Mouse (Mus musculus) cerebellum, adult 2 months (tissue): ENCODE results near the gene Cers5. TPM values are rescaled to one million over a fixed set of nuclear protein-coding genes. Genes with fewer than 3 reads are reported as not detected.
A peak's percentile ranks its signal among the peaks of the same experiment; 100 is the strongest.

Experiments
- DNase-seq, 2 experiments: peaks; one replicate each; pipeline ENCODE4 v3.0.0; 2021
- H3K27ac ChIP-seq: fragments of 200-500 bp; 2 replicates; pipeline ENCODE4 v1.5.1; 2012; ENCODE audit warnings: low read length, control low read depth, inconsistent platforms; ENCODE audit not compliant: insufficient read depth
- H3K27me3 ChIP-seq: fragments of 200-500 bp; 2 replicates; pipeline ENCODE4 v1.6.1; 2012; ENCODE audit warnings: inconsistent platforms, mild to moderate bottlenecking, low read length, moderate library complexity; ENCODE audit not compliant: control insufficient read depth, insufficient read depth
- H3K4me1 ChIP-seq: fragments of 200-500 bp; 2 replicates; pipeline ENCODE4 v1.6.1; 2011; ENCODE audit warnings: low read length; ENCODE audit not compliant: control insufficient read depth, insufficient read depth
- H3K4me3 ChIP-seq: fragments of 200-500 bp; replicated peaks from 2 replicates; pipeline ENCODE3; 2011; ENCODE audit warnings: mild to moderate bottlenecking, low read depth, low read length, control low read depth; ENCODE audit not compliant: insufficient read depth
- CTCF ChIP-seq: fragments of 200-500 bp; IDR thresholded peaks from 2 replicates; pipeline ENCODE4 v1.5.1; 2011; ENCODE audit warnings: low read depth, mild to moderate bottlenecking, control low read depth, low read length, moderate library complexity, borderline replicate concordance; ENCODE audit not compliant: insufficient read depth
- POLR2A ChIP-seq: fragments of 200-500 bp; IDR thresholded peaks from 2 replicates; pipeline ENCODE4 v1.6.1; 2011; ENCODE audit warnings: low read length, control low read depth, borderline replicate concordance; ENCODE audit not compliant: insufficient read depth
- WGBS: fragments of 180-500 bp; shearing (Covaris S2); methylation state at CpG from one replicate; pipeline ENCODE4 v1.1.7; 2018; 5-methylcytosine and 5-hydroxymethylcytosine counted together
- polyA plus RNA-seq: library from polyadenylated mRNA; depleted of rRNA; stranded (reverse); fragments of >200 nt; gene quantifications from 2 replicates; pipeline ENCODE4 v1.2.3, GENCODE M21; 2012

The Cers5 gene
- polyA plus RNA-seq, 1 experiment, result 40.2 TPM

- Histone ChIP-seq H3K4me1 (peaks cover 4% of the 10 kb centered on the region; the same call in 1 of the 2 replicates), H3K27me3 (no peaks in the 10 kb centered on the region), H3K27ac (no peak overlapping the region), H3K4me3 (no peak overlapping the region)
- 69% methylated on average over 9 of the region's 9 CpGs for WGBS
- TF ChIP-seq POLR2A, result no peak
- no peak for DNase-seq
Observed at GRCm38 (mm10) chr15:99796735-99797134, 24.1 kb upstream of the Cers5 start.

GRCm38 (mm10) chr15:99796066-99796465 is 23.4 kb upstream of the Cers5 start:
- Histone ChIP-seq H3K4me3 (no peak overlapping the region), H3K27me3 (no peaks in the 10 kb centered on the region), H3K27ac (no peak overlapping the region), H3K4me1 (no peaks in the 10 kb centered on the region)
- no peak for DNase-seq
- TF ChIP-seq POLR2A (no peak), CTCF (no peak)
- WGBS, result 93% methylated on average over 3 of the region's 3 CpGs

DNA sequence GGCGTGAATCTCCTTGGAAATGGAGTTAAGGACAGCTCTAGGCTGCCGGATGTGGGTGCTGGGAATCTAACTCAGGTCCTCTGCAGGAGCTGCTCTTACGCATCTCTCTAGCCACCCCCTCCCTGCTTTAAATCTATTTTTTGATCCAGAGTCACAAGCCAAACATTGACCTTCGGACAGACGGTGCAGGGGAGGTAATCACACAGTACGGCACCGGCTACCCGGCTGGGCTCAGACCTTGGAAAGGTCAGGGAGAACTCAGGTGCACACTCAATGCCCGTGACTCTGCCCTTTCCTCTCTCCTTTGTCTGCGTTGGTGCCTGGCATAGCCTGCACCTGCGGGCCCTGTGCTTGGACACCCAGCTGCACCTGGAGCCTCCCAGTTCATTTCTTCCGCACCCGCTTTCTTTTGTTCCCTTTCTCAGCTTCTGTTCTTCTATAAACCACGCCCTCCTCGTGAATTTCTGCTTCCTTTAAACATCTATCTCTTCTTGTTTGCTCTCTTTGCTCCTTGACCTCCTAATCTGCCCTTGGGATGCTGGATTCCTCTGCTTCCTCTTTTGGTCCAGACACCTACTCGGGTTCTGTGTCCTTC is 19.6 kb upstream of the Cers5 start:
- WGBS, result 93% methylated on average over 16 of the region's 16 CpGs
- DNase-seq, result no peak
- Histone ChIP-seq H3K27me3 (no peaks in the 10 kb centered on the region), H3K27ac (no peak overlapping the region), H3K4me3 (no peak overlapping the region), H3K4me1 (peaks cover 5% of the 10 kb centered on the region; the same call in 1 of the 2 replicates)
- TF ChIP-seq POLR2A (no peak), CTCF (no peak)

DNA sequence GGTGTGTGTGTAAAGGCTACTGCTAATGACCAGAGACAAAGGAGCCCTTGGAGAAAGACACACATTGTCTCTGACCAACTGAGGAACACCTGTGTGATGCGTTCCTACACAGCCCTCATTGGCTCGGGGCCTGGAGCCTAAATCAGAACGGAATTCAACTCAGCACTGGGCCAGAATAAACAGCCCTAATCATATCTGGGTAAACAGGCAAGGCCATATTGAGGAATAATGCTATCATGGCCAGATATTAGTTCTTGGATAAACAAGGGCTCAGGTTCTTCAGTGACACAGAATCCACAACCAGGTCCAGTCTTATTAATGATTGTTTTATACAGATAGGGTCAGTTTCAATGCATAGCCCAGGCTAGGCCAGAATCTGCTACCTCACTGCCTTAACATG is 18.3 kb upstream of the Cers5 start:
- TF ChIP-seq POLR2A (no peak), CTCF (no peak)
- Histone ChIP-seq H3K4me1 (peaks cover 7% of the 10 kb centered on the region; the same call in 1 of the 2 replicates), H3K27me3 (no peaks in the 10 kb centered on the region), H3K27ac (no peak overlapping the region), H3K4me3 (no peak overlapping the region)
- no peak for DNase-seq
- 82% methylated on average over 3 of the region's 3 CpGs for WGBS

DNA sequence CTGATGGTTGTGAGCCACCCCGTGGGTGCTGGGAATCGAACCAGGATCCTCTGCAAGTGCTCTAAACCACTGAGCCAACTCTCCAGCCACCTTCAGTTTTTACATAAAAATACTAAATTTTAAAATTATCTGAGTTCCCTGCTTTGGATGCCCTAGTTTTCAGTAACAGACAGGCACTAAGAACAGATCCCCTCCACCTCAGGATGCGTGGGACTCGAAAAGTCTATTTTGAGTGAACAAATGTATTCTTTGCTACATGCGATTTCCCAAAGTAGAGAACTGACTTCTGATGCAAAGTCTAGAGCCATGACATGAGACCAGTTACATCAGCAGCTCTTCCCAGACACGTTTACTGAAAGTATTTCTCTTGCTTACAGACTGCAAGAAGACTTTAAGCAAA is 17.8 kb upstream of the Cers5 start:
- Histone ChIP-seq H3K4me3 (no peak overlapping the region), H3K27me3 (no peaks in the 10 kb centered on the region), H3K27ac (no peak overlapping the region), H3K4me1 (peaks cover 7% of the 10 kb centered on the region; the same call in 1 of the 2 replicates)
- TF ChIP-seq CTCF (no peak), POLR2A (no peak)
- 94% methylated on average over 6 of the region's 6 CpGs for WGBS
- no peak for DNase-seq

- no peak overlapping the region for H3K27ac ChIP-seq
- no peaks in the 10 kb centered on the region for H3K27me3 ChIP-seq
- no peak overlapping the region for H3K4me3 ChIP-seq
- 36% methylated on average over 9 of the region's 9 CpGs for WGBS
- H3K4me1 ChIP-seq, result peaks cover 7% of the 10 kb centered on the region; the same call in 1 of the 2 replicates
- no peak for DNase-seq
- TF ChIP-seq CTCF (no peak), POLR2A (no peak)
Observed at GRCm38 (mm10) chr15:99787625-99788120, 15.0 kb upstream of the Cers5 start.

GRCm38 (mm10) chr15:99778677-99779335 is 6.1 kb upstream of the Cers5 start:
- TF ChIP-seq CTCF (no peak), POLR2A (no peak)
- WGBS, result 94% methylated on average over 16 of the region's 16 CpGs
- no peaks in the 10 kb centered on the region for H3K27me3 ChIP-seq

DNA sequence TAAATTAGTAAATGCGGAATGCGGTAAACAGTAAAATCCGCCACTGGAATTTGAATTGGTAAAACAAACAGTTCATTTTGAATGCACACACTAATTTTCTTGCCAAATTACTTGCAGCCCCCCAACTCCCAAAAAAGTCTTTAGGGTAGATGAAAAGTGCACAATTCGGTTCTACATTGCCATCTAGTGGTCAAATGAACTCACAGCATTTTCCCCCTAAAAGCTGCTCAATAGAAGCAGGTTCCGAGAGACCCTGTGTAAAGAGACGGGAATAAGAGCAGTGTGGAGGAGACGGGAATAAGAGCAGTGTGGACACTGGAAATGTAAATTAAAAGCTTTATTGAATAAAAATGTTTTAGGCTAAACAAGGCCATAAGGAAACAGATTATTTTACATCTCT is 5.5 kb upstream of the Cers5 start:
- no peak overlapping the region for H3K27ac ChIP-seq
- 28% methylated on average over 7 of the region's 7 CpGs for WGBS
- no peaks in the 10 kb centered on the region for H3K4me1 ChIP-seq
- no peaks in the 10 kb centered on the region for H3K27me3 ChIP-seq
- TF ChIP-seq CTCF (peak; percentile 47; the same call in 1 of the 2 replicates), POLR2A (no peak)
- no peak overlapping the region for H3K4me3 ChIP-seq
- peak in 1 of 2 experiments; percentile 44 for DNase-seq

More at GRCm38 (mm10) chr15:99778677-99779335, 6.1 kb upstream of the Cers5 start:
- Histone ChIP-seq H3K4me1 (no peaks in the 10 kb centered on the region), H3K27ac (no peak overlapping the region), H3K4me3 (no peak overlapping the region)
- DNase-seq, result no peak
